Mouse (Mus musculus) CH12.LX (cell line): Measurements from ENCODE around the gene Ctcfl. TPM values are rescaled to one million over a fixed set of nuclear protein-coding genes. Genes with fewer than 3 reads are reported as not detected.

Experiments
- DNase-seq: peaks from one replicate; pipeline ENCODE4 v3.0.0-alpha.2; 2013; ENCODE audit errors: extremely low read depth
- H3K27ac ChIP-seq: 2 replicates; pipeline ENCODE4 v1.5.1; 2012; ENCODE audit warnings: low read depth, mild to moderate bottlenecking, control low read depth, moderate library complexity; ENCODE audit not compliant: insufficient read depth
- H3K27me3 ChIP-seq: replicated peaks from 2 replicates; pipeline ENCODE3; 2012; ENCODE audit warnings: inconsistent platforms
- H3K36me3 ChIP-seq, 2 experiments: replicated peaks in 1 of 2; 2 replicates each; pipeline versions ENCODE3 to v1.6.1; 2012; ENCODE audit warnings: inconsistent platforms in 1 of 2, low read length in 1 of 2, mild to moderate bottlenecking in 1 of 2, mixed read lengths in 1 of 2, moderate library complexity in 1 of 2; ENCODE audit not compliant: control insufficient read depth in 1 of 2, insufficient read depth in 1 of 2
- H3K4me1 ChIP-seq, 2 experiments: 2 replicates each; pipeline ENCODE4 v1.6.1; 2012; ENCODE audit warnings: inconsistent platforms in 1 of 2, moderate library complexity in 1 of 2; ENCODE audit not compliant: insufficient read depth in 2 of 2, control insufficient read depth in 1 of 2
- H3K4me2 ChIP-seq: 2 replicates; pipeline ENCODE4 v1.6.1; 2012; ENCODE audit warnings: low read depth, mild to moderate bottlenecking, control low read depth; ENCODE audit not compliant: poor library complexity, insufficient read depth, severe bottlenecking
- H3K4me3 ChIP-seq, 3 experiments: fragments of 150-350 bp in 1 of 3; sonication (generic) in 1 of 3; replicated peaks in 1 of 3; 2 replicates each; pipeline versions ENCODE3 to v1.5.1; 2011 to 2012; ENCODE audit warnings: low read depth in 2 of 3, low read length in 2 of 3, mild to moderate bottlenecking in 2 of 3, moderate library complexity in 2 of 3, control low read depth in 1 of 3, improper control_type of control experiment in 1 of 3, inconsistent platforms in 1 of 3, mixed read lengths in 1 of 3; ENCODE audit not compliant: poor library complexity in 1 of 3
- H3K79me2 ChIP-seq: replicated peaks from 2 replicates; pipeline ENCODE4 v1.6.1; 2012; ENCODE audit warnings: mild to moderate bottlenecking, moderate library complexity; ENCODE audit not compliant: control insufficient read depth, poor library complexity, insufficient read depth, severe bottlenecking; ENCODE audit errors: extremely low read depth
- H3K9ac ChIP-seq: 2 replicates; pipeline ENCODE4 v1.6.1; 2012; ENCODE audit warnings: low read depth, mild to moderate bottlenecking, control low read depth, moderate library complexity; ENCODE audit not compliant: insufficient read depth
- H3K9me3 ChIP-seq: replicated peaks from 2 replicates; pipeline ENCODE3; 2012; ENCODE audit warnings: low read length, inconsistent platforms, mixed read lengths
- ELF1 ChIP-seq: IDR thresholded peaks from 2 replicates; pipeline ENCODE4 v1.6.1; 2014; ENCODE audit warnings: low read depth, mild to moderate bottlenecking, inconsistent platforms, low read length, improper control_type of control experiment
- GABPA ChIP-seq: IDR thresholded peaks from 2 replicates; pipeline ENCODE4 v1.6.1; 2012; ENCODE audit warnings: low read depth, low read length, improper control_type of control experiment, inconsistent platforms; ENCODE audit not compliant: insufficient replicate concordance
- HCFC1 ChIP-seq: IDR thresholded peaks from 2 replicates; pipeline ENCODE4 v1.6.1; 2012; ENCODE audit warnings: low read depth, mild to moderate bottlenecking, inconsistent platforms, low read length, improper control_type of control experiment
- JUN ChIP-seq: IDR thresholded peaks from 2 replicates; pipeline ENCODE4 v1.6.1; 2011; ENCODE audit warnings: low read depth, mild to moderate bottlenecking, low read length, improper control_type of control experiment, moderate library complexity; ENCODE audit not compliant: insufficient read depth
- MAFK ChIP-seq: IDR thresholded peaks from 2 replicates; pipeline ENCODE4 v1.6.1; 2011; ENCODE audit warnings: low read length, improper control_type of control experiment; ENCODE audit not compliant: insufficient replicate concordance
- MEF2A ChIP-seq: IDR thresholded peaks from 2 replicates; pipeline ENCODE4 v1.6.1; 2014; ENCODE audit warnings: low read depth, mild to moderate bottlenecking, inconsistent platforms, low read length, improper control_type of control experiment, borderline replicate concordance
- POLR2A ChIP-seq: IDR thresholded peaks from 2 replicates; pipeline ENCODE4 v1.6.1; 2011; ENCODE audit warnings: low read depth, mild to moderate bottlenecking, improper control_type of control experiment, low read length
- POLR2AphosphoS2 ChIP-seq: IDR thresholded peaks from 2 replicates; pipeline ENCODE4 v1.6.1; 2011; ENCODE audit warnings: low read depth, low read length, improper control_type of control experiment
- RAD21 ChIP-seq: IDR thresholded peaks from 2 replicates; pipeline ENCODE4 v1.6.1; 2011; ENCODE audit warnings: low read depth, mild to moderate bottlenecking, low read length, improper control_type of control experiment, moderate library complexity
- RCOR1 ChIP-seq: conservative IDR thresholded peaks from 2 replicates; pipeline ENCODE4 v1.6.1; 2012; ENCODE audit warnings: low read depth, mild to moderate bottlenecking, inconsistent platforms, low read length, improper control_type of control experiment
- TCF12 ChIP-seq: IDR thresholded peaks from 2 replicates; pipeline ENCODE4 v1.6.1; 2014; ENCODE audit warnings: low read depth, mild to moderate bottlenecking, inconsistent platforms, low read length, improper control_type of control experiment
- ZKSCAN1 ChIP-seq: IDR thresholded peaks from 2 replicates; pipeline ENCODE4 v1.6.1; 2012; ENCODE audit warnings: low read depth, inconsistent platforms, low read length, improper control_type of control experiment, borderline replicate concordance
- ZNF384 ChIP-seq: IDR thresholded peaks from 2 replicates; pipeline ENCODE4 v1.6.1; 2012; ENCODE audit warnings: low read depth, low read length, improper control_type of control experiment, inconsistent platforms
- dilution Hi-C: fragments of 300-500 bp; cut with MboI; formaldehyde crosslinking; loops from 2 replicates; pipeline ENCODE4 v1.14.3; 2020; ENCODE audit warnings: low sequenced_read_pairs; ENCODE audit not compliant: extremely low pct_unique_long_range_greater_than_20kb, extremely low pct_ligation_motif_present
- in situ Hi-C: fragments of 300-500 bp; cut with MboI; formaldehyde crosslinking; loops from 3 replicates; pipeline ENCODE4 v1.14.3; 2019; ENCODE audit warnings: low sequenced_read_pairs, low pct_ligation_motif_present, low pct_unique_long_range_greater_than_20kb, mixed read lengths
- polyA plus RNA-seq: library from polyadenylated mRNA; unstranded; fragments of >175 nt; gene quantifications from 2 replicates; pipeline ENCODE4 v1.2.1, GENCODE M21; 2012; ENCODE audit warnings: low read depth; ENCODE audit not compliant: insufficient read length
- total RNA-seq, 2 experiments: library from RNA; depleted of rRNA; stranded (reverse); fragments of 300-350 nt in 1 of 2; fragments of >200 nt in 1 of 2; gene quantifications; 2 replicates each; pipeline ENCODE4 v1.2.3; 2012 to 2014

Ctcfl gene
- total and polyA plus RNA-seq, 3 experiments, result 0.11 TPM; not detected in 2

DNA sequence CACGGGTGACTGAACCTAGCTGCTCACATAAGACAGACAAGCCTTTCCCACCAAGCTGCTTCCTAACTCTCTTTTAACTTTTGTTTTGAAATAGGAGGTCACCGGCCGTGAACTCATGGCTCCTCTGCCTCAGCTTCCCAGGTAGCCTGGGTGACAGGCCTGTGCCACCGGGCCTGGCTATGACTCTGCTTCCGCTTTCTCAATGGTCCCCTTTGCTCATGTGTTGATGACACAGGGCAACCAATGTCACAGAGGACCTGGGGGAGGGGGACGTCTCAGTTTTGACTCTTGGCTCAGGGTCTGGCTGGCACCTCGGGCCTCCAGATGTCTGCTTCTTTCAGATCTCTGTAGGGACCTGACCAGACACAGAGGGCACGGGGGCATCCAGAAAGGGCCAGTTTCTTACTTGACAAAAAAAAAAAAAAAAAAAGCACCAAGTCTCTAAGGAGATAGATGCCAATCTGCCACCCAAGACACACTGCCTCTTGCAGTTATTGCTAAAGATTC, 13.5 kb upstream of the Ctcfl start:
- peaks cover 0 to 6% of the 10 kb centered on the region in 2 experiments; a peak in 1 of 4 replicates for H3K4me1 ChIP-seq
- DNase-seq, result no peak
- H3K4me2 ChIP-seq, result no peak overlapping the region
- TF ChIP-seq HCFC1 (no peak), JUN (no peak), ZKSCAN1 (no peak), POLR2A (no peak), GABPA (no peak)
- TF ChIP-seq, all 38 proteins: peak for 0
- peaks cover 5% of the 10 kb centered on the region for H3K9me3 ChIP-seq
- H3K79me2 ChIP-seq, result no peaks in the 10 kb centered on the region
- in situ Hi-C loops, result no loop called here
- dilution Hi-C loops, result no loop called here
- H3K27me3 ChIP-seq, result peaks cover 71% of the 10 kb centered on the region
- no peak overlapping the region for H3K9ac ChIP-seq
- no peaks in the 10 kb centered on the region for H3K36me3 ChIP-seq
- no peak overlapping the region for H3K4me3 ChIP-seq
- H3K27ac ChIP-seq, result no peak overlapping the region

GRCm38 (mm10) chr2:173132262-173132661, 12.9 kb upstream of the Ctcfl start:
- Histone ChIP-seq H3K4me3 (no peak overlapping the region), H3K4me1 (peaks cover 0 to 6% of the 10 kb centered on the region in 2 experiments; a peak in 1 of 4 replicates), H3K9me3 (peaks cover 7% of the 10 kb centered on the region), H3K27me3 (peaks cover 66% of the 10 kb centered on the region), H3K4me2 (no peak overlapping the region), H3K9ac (no peak overlapping the region), H3K27ac (no peak overlapping the region), H3K79me2 (no peaks in the 10 kb centered on the region), H3K36me3 (no peaks in the 10 kb centered on the region)
- no peak for TF ChIP-seq RAD21
- no peak for TF ChIP-seq MEF2A
- TF ChIP-seq ZNF384, result no peak
- no peak for TF ChIP-seq RCOR1
- TF ChIP-seq POLR2AphosphoS2, result no peak
- TF ChIP-seq TCF12, result no peak
- no peak for TF ChIP-seq MAFK
- DNase-seq, result no peak
- dilution Hi-C loops (no loop called here), in situ Hi-C loops (no loop called here)

- H3K4me1 ChIP-seq, result no peaks in the 10 kb centered on the region
- H3K9me3 ChIP-seq, result peaks cover 17% of the 10 kb centered on the region
- no peak overlapping the region for H3K9ac ChIP-seq
- H3K4me3 ChIP-seq, result no peak overlapping the region
- H3K27me3 ChIP-seq, result peaks cover 62% of the 10 kb centered on the region
- DNase-seq, result no peak
- dilution Hi-C loops, result no loop called here
- H3K79me2 ChIP-seq, result no peaks in the 10 kb centered on the region
- in situ Hi-C loops, result no loop called here
- no peaks in the 10 kb centered on the region for H3K36me3 ChIP-seq
- no peak for TF ChIP-seq ZKSCAN1
- TF ChIP-seq ELF1, result no peak
- TF ChIP-seq POLR2A, result no peak
- H3K27ac ChIP-seq, result no peak overlapping the region
- no peak overlapping the region for H3K4me2 ChIP-seq
These were observed 9.8 kb upstream of the Ctcfl start for GRCm38 (mm10) chr2:173129111-173129510.
